ENCODE assay signal across 14 mouse cellular contexts in the genomic region with DNA sequence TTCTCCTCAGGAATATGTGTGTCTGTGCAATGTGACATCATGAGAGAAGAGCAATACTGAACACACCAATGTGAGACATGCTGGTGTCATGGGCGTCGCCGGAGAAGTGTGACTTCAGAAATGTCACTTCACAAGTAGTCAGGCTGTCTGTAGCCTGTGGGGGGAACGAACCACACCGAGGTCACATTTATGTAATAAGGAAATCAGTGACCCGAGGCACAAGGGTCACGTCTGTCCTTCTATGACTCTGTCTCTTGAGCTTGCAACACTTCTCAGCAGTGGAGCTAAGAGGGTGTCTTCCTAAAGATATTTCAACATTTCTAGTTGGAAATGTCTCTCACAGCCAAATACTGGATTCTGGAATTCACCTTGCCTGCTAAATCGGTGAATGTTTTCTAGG. TPM values are rescaled to one million over a fixed set of nuclear protein-coding genes. Genes with fewer than 3 reads are reported as not detected.
DNase-seq lines count a peak whose midpoint lies in the region; ATAC-seq lines count a peak whose summit lies in the region.
"Had no signal": no experiment of that assay in that cellular context is flagged by ENCODE, and none has a peak within 500 bp of the region (broad histone marks: within the 10 kb centered on the region; RNA-seq: fewer than 3 reads in every experiment).

No protein-coding gene starts in this region.

- no peak for ATAC-seq in kidney, embryonic 14.5 days (ENCODE audit: low FRiP score, low TSS enrichment)
- ATAC-seq in hindbrain, embryonic 13.5 days (ENCODE audit: low FRiP score): 0 out of 2 replicates have a peak, but pooled peaks have one; percentile 49
- peak; percentile 62; the same call in 1 of the 2 replicates for ATAC-seq in midbrain, embryonic 16.5 days
- ATAC-seq: inflammation-experienced regulatory T-cells, adult 6 months; Patski had no signal

- H3K4me2 ChIP-seq in kidney, embryonic 14.5 days (replicated peaks; ENCODE audit: low read depth, low read length): peak overlapping the region; percentile 50; the same call in 1 of the 2 replicates
- peak overlapping the region; percentile 60 for H3K4me2 ChIP-seq in hindbrain, embryonic 13.5 days
- peak overlapping the region; percentile 60 for H3K4me2 ChIP-seq in midbrain, embryonic 16.5 days (ENCODE audit: low read length)

- H3K27ac ChIP-seq in kidney, embryonic 14.5 days (ENCODE audit: low read depth, low read length): no peak overlapping the region
- no peak overlapping the region for H3K27ac ChIP-seq in embryonic facial prominence, embryonic 10.5 days (replicated peaks)
- no peak overlapping the region for H3K27ac ChIP-seq in hindbrain, embryonic 13.5 days
- H3K27ac ChIP-seq in midbrain, embryonic 16.5 days (ENCODE audit: low read length): no peak overlapping the region
- H3K27ac ChIP-seq: limb, embryonic 15.5 days had no signal

- no peak overlapping the region for H3K4me3 ChIP-seq in kidney, embryonic 14.5 days (ENCODE audit: low read length)
- H3K4me3 ChIP-seq in embryonic facial prominence, embryonic 10.5 days: peak overlapping the region; percentile 54; the same call in 1 of the 2 replicates
- 0 out of 2 replicates have a peak overlapping the region, but pooled peaks have one; percentile 32 for H3K4me3 ChIP-seq in hindbrain, embryonic 13.5 days
- H3K4me3 ChIP-seq in midbrain, embryonic 16.5 days (ENCODE audit: low read depth, low read length): peak overlapping the region; percentile 32

- 24% methylated on average over 8 of the region's 8 CpGs for WGBS in kidney, embryonic 14.5 days
- 56% methylated on average over 8 of the region's 8 CpGs for whole genome bisulfite sequencing in embryonic facial prominence, embryonic 10.5 days
- WGBS in hindbrain, embryonic 13.5 days: 41% methylated on average over 8 of the region's 8 CpGs
- WGBS in midbrain, embryonic 16.5 days: 54% methylated on average over 8 of the region's 8 CpGs

- no peaks in the 10 kb centered on the region for H3K36me3 ChIP-seq in kidney, embryonic 14.5 days (ENCODE audit: control insufficient read depth, insufficient read depth, low read length)
- H3K36me3 ChIP-seq in embryonic facial prominence, embryonic 10.5 days (replicated peaks): no peaks in the 10 kb centered on the region
- H3K36me3 ChIP-seq in hindbrain, embryonic 13.5 days: no peaks in the 10 kb centered on the region
- no peaks in the 10 kb centered on the region for H3K36me3 ChIP-seq in midbrain, embryonic 16.5 days (ENCODE audit: control insufficient read depth, insufficient read depth, low read length)
- H3K36me3 ChIP-seq: limb, embryonic 15.5 days had no signal

- H3K4me1 ChIP-seq in kidney, embryonic 14.5 days (ENCODE audit: control insufficient read depth, insufficient read depth, low read length): peaks cover 13% of the 10 kb centered on the region; the same call in 1 of the 2 replicates
- peaks cover 20% of the 10 kb centered on the region for H3K4me1 ChIP-seq in embryonic facial prominence, embryonic 10.5 days
- H3K4me1 ChIP-seq in hindbrain, embryonic 13.5 days (replicated peaks): peaks cover 15% of the 10 kb centered on the region
- H3K4me1 ChIP-seq in midbrain, embryonic 16.5 days (ENCODE audit: control insufficient read depth, insufficient read depth, low read length): peaks cover 12% of the 10 kb centered on the region

- DNase-seq in kidney, postnatal 25 days: no peak
- DNase-seq in embryonic facial prominence, embryonic 10.5 days (ENCODE audit: low spot score): no peak
- DNase-seq in cerebellum, postnatal 36 days: no peak
- no peak for DNase-seq in gastrocnemius, postnatal 36 days
- DNase-seq: cerebellum, postnatal 14 days; kidney, postnatal 4 days; lung, embryonic 14.5 days; thymus, postnatal 4 days had no signal

- no peak overlapping the region for H3K9ac ChIP-seq in kidney, embryonic 14.5 days (ENCODE audit: low read depth, low read length)
- H3K9ac ChIP-seq in hindbrain, embryonic 13.5 days: peak overlapping the region; percentile 63; the same call in 1 of the 2 replicates
- H3K9ac ChIP-seq in midbrain, embryonic 16.5 days (ENCODE audit: low read depth, low read length): no peak overlapping the region
- H3K9ac ChIP-seq: limb, embryonic 15.5 days; lung, embryonic 14.5 days had no signal

- H3K9me3 ChIP-seq in kidney, embryonic 14.5 days (ENCODE audit: control insufficient read depth, low read length): 0 out of 2 replicates have a peak, but pooled peaks cover 2% of the 10 kb centered on the region
- no peaks in the 10 kb centered on the region for H3K9me3 ChIP-seq in embryonic facial prominence, embryonic 10.5 days
- no peaks in the 10 kb centered on the region for H3K9me3 ChIP-seq in hindbrain, embryonic 13.5 days
- no peaks in the 10 kb centered on the region for H3K9me3 ChIP-seq in midbrain, embryonic 16.5 days (replicated peaks; ENCODE audit: control insufficient read depth, low read length, poor library complexity, severe bottlenecking)
- H3K9me3 ChIP-seq: limb, embryonic 15.5 days had no signal

- intact Hi-C loops in gastrocnemius, postnatal 36 days (cut with DNase I): no loop called here

- no peaks in the 10 kb centered on the region for H3K27me3 ChIP-seq in kidney, embryonic 14.5 days (ENCODE audit: control insufficient read depth, insufficient read depth, low read length)
- H3K27me3 ChIP-seq in embryonic facial prominence, embryonic 10.5 days (replicated peaks; ENCODE audit: low read depth, poor library complexity, severe bottlenecking): 0 out of 2 replicates have a peak, but pooled peaks cover 6% of the 10 kb centered on the region
- peaks cover 20% of the 10 kb centered on the region for H3K27me3 ChIP-seq in hindbrain, embryonic 13.5 days
- no peaks in the 10 kb centered on the region for H3K27me3 ChIP-seq in midbrain, embryonic 16.5 days (ENCODE audit: control insufficient read depth, insufficient read depth, low read depth, low read length)
- H3K27me3 ChIP-seq: Patski had no signal

RNA-seq across cellular contexts. Expression of a gene that starts 27.2 kb away (rescaled TPM):
- polyA plus RNA-seq in kidney, embryonic 14.5 days (2014; fragmentation: Nextera tagmentation; extraction: Ambion mirVana): 137 and 140 TPM in 2 replicates
- 138 and 145 TPM in 2 replicates for polyA plus RNA-seq in embryonic facial prominence, embryonic 10.5 days (2016; fragmentation: Nextera tagmentation; extraction: Ambion mirVana)
- polyA plus RNA-seq in hindbrain, embryonic 13.5 days (2015; fragmentation: Nextera tagmentation; extraction: Ambion mirVana): 99.5 and 102 TPM in 2 replicates
- 112 and 116 TPM in 2 replicates for polyA plus RNA-seq in midbrain, embryonic 16.5 days (2015; fragmentation: Nextera tagmentation; extraction: Ambion mirVana)
- 10 to 100 TPM; 24.6 to 26.5 TPM for total RNA-seq in gastrocnemius, postnatal 36 days (2021)

RNA-seq across cellular contexts. Expression of a gene that starts 42.4 kb away (rescaled TPM):
- 21.1 and 24.3 TPM in 2 replicates for polyA plus RNA-seq in kidney, embryonic 14.5 days (2014; fragmentation: Nextera tagmentation; extraction: Ambion mirVana)
- 20.4 and 24.0 TPM in 2 replicates for polyA plus RNA-seq in embryonic facial prominence, embryonic 10.5 days (2016; fragmentation: Nextera tagmentation; extraction: Ambion mirVana)
- polyA plus RNA-seq in hindbrain, embryonic 13.5 days (2015; fragmentation: Nextera tagmentation; extraction: Ambion mirVana): 24.7 and 26.5 TPM in 2 replicates
- 28.4 and 31.2 TPM in 2 replicates for polyA plus RNA-seq in midbrain, embryonic 16.5 days (2015; fragmentation: Nextera tagmentation; extraction: Ambion mirVana)
- total RNA-seq in gastrocnemius, postnatal 36 days (2021): 10 to 100 TPM; 17.6 to 20.6 TPM
